Mouse (Mus musculus): ENCODE results near the gene Ube2k.

DNA sequence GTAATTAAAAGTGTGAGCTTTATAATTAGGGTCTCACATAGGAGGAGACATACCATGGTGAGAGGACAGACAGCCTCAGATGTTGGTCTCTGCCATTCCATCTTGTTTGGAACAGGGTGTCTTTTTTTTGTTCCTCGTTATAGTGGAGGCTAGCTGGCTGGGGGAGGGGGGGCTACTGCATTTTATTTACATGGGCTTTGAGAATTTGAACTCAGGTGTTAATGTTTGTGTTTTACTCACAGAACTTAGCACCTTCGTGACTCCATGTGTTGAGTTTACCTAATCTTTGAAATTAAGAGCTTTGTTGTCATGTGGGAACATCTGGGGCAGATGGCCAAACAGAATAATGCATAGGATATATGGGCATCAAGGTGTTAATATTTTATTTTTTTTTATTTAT, 7.6 kb downstream of the Ube2k start:
- TF ChIP-seq GATA1 (IDR thresholded peaks at IDR 0.05; ENCODE audit: borderline replicate concordance, low read length) (no peak), FLI1 (IDR thresholded peaks at IDR 0.05; ENCODE audit: low read length) (no peak)

All from megakaryocyte, embryonic 14.5 days (primary cell).